Mouse (Mus musculus): ENCODE measurements around the gene Ptcd3.

DNA sequence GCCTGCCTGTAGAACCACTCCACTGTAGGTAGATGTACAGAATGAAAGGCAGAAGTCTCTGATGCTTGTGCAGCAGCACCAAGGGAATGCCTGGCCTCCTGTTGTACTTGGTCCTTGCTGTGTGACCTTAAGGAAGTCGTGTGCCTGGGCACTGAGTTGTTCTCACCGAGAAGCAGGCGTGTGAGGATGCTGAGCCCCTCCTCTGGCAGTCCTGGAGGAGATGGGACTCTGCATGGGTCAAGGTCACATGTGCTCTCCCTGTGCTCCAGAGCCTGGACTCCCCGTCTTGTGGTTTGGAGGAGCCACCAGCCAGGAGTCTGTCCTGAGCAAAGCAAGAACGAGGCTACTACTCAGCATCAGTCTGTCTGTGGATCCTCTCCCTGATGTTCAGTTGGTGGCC, 42.6 kb upstream of the Ptcd3 start:
- TF ChIP-seq CTCF (IDR thresholded peaks at IDR 0.05; ENCODE audit: low read depth, low read length) (no peak), TAL1 (conservative IDR thresholded peaks at IDR 0.05; ENCODE audit: low read depth, low read length) (no peak), GATA1 (IDR thresholded peaks at IDR 0.05; ENCODE audit: borderline replicate concordance, low read length) (no peak), POLR2AphosphoS5 (IDR thresholded peaks at IDR 0.05; ENCODE audit: insufficient replicate concordance, low read depth, low read length) (no peak)

All from G1E (cell line).